Mouse (Mus musculus): Measurements from ENCODE around the gene Rhbdl3.

DNA sequence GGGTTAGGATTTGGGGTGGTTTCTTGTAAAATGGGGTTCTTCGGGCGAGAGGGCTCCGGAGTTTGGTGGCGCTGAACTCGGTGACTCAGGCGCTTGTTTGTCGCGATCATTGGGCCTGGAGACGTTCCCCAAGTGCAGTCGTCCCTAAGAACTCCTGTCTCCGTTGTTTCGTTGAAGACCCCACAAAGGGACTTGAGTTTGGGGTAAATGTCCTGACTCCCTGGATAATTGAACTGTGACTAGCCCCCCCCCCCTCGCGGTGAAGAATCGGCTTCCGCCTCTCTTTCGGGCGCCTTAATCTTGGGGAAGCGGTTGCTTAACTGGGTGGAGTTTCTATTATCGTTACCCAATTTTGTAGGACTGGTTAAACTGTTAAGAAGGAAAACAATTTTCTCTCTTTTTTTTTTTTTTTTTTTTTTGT lies 82.9 kb downstream of the Rhbdl3 start:
- TF ChIP-seq CTCF (IDR thresholded peaks at IDR 0.05; ENCODE audit: low read depth, low read length) (no peak), TAL1 (conservative IDR thresholded peaks at IDR 0.05; ENCODE audit: low read depth, low read length) (no peak), POLR2AphosphoS5 (IDR thresholded peaks at IDR 0.05; ENCODE audit: insufficient replicate concordance, low read depth, low read length) (no peak)

Measured in G1E (cell line).